Mouse (Mus musculus): Measurements from ENCODE around the gene Tmem108.

Tmem108 gene

DNA sequence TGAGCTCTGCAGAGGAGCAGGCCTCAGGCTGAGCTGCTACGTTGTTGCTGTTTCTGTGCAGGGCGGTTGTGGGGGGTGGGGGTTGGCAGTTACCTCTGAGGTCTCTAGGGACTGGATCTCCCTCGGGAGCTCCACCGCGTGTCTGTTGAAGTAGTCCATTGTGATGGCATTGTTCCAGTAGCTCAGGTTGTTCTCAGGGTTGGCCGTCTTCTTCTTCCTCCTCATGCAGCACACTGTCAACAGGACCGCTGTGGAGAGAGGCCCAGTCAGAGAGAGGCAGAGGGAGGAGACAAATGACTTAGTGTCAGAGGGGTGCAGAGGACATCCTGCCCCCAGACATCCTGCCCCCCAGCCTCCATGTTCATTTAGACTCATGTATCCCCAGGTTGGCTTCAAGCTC is 272.5 kb downstream of the Tmem108 start:
- peak; percentile 61 for DNase-seq

DNA sequence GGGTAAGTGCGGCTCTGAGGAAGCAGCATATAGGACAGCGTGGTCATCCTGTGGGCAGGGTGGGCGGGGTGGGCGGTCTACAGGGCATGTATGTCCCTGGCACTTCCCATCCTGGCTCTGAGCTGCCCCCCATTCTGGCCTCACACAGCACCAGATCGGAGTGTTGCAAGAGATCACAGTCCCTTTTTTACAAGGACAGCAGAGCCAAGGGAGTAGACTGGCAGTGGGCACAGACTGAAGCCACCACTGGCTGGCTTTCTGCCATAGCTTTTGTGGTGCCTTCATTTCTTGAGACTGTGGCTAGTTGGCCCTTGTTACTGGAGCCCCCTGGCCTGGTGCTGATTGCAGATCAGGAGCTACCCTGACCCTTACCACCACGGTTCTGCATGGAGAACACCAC is 275.4 kb downstream of the Tmem108 start:
- no peak for DNase-seq

DNA sequence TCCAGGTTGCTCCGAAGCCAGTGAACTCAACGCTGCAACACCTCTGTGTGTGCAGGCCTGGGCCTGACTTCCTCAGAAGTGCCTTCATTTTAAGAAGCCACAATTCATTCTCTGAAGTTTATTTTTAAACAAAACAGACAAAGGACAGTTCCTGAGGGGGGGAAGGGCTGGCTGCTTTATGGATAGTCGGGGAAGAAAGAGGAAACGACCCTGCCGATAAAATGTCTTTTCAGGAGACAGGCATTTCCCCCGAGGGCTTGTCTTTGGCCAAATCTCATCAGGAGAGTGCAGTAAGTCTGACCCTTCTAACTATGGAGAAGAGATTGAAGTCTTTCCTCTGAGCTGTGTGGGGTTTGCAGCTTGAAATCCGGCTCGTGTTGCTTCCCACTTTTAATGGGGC is 276.0 kb downstream of the Tmem108 start:
- DNase-seq, result no peak

DNA sequence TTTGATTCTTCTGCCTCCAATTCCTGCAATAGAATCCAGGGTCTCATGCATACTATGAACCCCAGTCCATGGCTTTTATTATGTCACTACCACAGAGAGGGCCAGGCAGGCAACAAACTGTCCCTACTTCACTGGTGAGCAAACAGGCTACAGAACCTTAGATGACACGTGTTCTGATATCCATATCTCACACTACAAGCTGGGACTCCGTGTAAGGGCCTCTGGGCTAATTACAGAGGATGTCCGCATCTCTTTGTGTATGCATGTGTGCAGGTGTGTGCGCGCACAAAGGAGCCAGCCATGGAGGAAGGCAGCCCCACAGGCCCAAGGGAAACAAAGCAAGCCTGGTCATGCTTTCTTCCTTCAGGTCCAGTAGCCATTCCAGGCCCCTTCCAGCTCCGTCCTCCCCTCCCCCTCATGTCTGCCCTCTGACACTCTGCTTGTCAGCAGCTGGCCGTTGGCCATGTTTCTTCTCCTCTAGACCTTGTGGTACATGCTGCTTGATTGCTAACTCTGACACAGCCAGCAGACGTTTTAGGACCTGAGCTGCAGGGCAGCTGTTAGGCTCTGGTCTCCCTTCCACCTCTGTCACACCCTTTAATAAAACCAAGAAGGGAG is 280.9 kb downstream of the Tmem108 start:
- no peak for DNase-seq

DNA sequence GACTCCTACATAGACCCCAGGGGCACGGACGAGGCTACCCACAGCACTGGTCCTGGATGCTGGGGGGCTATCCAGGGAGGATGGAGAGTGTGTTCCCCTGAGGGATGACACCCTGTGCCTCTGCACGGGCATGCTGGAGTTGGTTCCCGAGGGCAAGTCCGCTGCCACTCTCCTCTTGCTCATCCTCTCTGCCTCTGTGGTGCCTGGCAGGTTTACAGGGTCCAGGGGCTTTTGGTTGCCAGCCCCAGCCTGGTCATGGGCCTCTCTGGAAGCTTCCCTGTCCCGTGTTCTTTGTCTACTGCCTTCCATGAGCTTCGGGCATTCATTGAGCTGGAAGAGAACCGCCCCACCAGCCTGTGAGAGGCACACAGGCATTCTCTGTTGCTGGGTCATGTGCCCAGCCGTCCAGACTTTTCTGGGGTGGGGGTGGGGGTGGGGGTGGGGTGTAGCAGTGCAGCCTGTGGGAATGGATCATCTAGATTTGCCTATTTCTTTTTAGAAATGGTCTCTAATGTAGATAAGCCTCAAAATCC is 281.5 kb downstream of the Tmem108 start, which contains the start of gene Bfsp2:
TSS of gene Bfsp2 (minus strand) at position 377 of the 533 bp plus-strand sequence.
- DNase-seq, result no peak

DNA sequence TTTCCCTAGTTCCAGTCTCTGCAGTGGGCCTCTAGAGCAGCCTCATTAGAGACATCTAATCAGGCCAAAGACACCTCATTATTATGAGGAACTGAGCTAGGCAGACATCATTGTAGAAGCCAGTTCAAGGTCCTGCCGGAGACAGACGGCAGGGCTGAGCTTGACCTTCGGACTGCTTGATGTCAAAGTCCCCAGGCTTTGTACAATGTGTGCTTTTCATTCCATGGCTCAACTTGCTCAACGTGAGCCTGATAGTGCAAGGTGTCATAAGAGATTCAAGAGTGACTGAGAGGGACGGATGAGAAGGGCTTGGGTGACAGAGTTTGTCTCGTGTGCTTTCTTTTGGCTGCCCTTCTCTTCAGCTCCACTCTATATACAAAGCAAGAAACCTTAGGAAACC is 286.2 kb downstream of the Tmem108 start:
- no peak for DNase-seq

DNA sequence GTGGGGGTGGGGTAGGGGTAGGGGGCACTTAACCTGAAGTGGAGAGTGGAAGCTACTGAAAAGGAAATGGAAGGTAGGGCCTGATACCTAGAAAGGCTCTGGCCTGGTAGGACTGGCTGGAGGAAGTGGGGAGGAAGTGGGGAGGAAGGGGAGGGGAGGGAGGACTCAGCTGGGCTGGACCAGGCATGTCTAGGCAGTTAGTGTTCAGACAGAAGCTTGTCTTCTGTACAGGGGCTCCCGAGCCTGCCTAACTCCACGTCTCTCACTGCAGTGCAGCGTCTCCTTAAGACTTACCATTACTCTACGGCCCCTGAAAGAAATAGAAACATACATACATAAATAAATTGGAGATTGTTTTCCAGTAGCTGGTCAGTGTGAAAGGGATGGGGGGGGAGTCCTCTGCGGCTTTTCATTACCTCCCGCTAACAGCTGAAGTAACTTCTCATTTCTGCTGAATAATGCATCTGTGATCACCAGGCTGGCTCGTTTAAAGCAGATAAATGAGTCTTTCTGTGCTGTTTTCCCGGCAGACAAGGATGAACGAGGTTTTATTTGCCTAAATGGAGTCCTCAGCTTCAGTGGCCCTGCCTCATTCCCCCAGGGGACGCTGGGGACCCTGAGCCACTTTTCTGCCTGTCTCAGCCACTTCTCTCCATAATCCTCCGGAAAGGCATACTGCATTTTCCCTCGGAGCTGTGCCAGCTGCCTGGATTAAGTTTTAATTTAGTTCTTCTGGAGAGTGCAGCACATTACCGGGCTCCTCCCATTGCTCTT is 287.5 kb downstream of the Tmem108 start:
- no peak for DNase-seq

DNA sequence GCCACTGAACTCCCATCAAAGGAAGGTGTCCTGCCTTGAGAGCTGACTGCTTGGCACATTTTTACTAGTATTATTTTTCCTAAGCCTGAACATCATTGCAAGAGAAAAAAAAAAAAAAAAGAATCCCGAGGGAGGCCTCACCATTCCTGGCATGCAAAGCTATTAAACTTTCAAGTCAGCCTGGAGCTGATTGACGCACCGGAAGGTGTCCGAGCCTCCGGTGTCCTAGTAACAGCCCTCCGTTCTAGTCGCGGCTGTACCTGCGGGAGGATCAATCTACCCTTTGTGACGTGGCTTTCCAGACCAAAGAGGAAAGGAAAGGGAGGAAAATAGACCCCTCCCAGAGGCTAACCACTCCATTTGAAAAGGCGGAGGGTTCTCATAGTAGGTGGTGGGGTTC is 289.9 kb downstream of the Tmem108 start:
- DNase-seq, result no peak

DNA sequence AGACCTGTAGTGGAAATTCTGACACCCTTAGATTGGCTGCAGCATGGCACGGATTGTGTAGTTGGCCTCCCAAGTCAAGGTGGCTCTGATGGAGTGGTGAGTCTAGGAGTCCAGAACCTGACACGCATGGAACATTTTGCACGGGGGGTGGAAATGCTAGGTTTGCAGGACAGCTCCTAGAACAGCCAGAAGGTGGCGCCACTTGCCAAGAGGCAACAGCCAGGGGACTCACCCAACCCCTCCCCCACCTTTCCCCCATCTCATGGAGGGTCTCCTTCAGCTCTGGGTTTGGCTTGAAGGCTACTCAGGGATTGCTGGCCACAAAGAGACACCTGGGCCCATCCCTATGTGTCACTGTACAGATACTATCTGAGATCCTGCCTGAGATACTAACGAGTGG is 292.1 kb downstream of the Tmem108 start:
- DNase-seq, result peak; percentile 75

DNA sequence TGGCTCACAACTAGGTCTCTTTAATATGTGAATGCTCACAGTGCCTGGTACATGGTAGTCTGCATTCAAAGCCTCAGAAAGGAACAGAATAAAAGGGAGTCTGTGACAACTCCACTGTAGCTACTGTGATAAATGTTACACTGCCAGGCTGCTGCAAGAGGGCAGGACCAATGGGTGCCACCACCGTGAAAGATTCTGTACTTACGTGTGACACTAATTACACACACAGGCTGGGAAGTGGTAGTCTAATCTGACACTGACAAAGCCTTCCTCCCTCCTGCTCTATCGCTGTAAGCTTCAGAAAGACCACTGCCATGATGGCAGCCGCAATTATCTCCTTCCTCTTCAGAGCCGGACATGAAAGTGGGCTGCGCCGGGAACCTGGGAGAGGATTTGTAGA is 292.7 kb downstream of the Tmem108 start:
- DNase-seq, result no peak

DNA sequence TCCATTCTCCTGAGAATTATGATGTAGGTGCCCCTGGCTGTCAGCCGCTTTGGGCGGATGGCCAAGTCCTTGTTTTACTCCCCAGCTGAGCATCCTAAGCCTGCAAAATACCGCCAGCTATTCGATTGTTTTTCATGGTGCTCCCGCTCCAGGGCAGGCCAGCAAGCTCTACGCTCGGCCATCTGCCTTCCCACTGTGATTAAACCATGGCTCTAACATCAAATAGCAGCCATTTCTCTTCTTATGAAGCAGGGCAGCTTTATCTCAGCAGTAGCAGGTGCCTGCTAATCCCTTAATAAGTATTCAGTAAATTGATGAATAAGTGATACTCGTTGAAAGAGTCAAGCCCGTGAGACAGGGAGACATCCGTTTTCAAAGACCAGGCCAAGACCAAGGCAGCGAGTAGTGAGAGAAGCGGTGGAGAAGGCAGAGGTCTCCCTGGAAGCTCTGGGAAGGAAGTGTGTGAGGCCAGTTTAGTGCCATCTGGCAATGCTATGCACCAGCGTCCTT is 295.9 kb downstream of the Tmem108 start:
- DNase-seq, result no peak

DNA sequence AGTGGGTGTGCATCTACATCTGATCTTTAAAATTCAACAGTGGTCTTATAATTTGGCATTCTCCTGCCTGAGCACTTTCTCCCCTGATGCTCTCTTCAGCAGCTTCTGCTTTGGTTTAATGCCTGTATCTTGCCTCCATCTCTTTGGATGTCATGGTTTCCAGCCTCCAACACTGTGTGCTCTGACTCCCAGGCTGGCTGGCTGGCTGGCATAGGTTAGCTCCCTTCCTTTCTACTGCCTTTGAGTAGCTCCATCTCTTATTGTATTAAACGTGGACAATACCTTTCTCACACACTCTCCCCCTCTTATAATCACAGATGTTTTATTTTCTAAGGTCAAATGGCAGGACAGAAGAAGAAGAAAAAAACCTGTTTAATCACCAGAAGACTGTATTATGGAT is 296.3 kb downstream of the Tmem108 start:
- no peak for DNase-seq

DNA sequence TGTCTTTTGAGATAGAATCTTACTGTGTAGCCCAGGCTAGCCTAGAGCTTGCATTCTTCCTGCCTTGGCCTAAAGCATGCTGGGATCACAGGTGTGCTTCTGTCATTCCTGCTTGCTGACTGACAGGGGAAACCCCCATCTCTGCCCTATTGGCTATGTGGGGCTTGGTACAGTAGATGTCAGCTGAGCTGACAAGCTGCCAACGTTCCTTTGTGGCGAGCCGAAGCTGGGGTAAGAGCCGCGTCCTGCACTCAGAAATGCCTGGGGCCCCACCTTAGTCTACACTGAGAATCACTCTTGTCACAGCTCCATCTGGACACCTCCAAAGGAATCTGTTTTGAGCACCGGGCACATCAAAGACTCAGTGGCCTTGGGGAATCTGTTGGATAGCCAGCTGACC is 297.8 kb downstream of the Tmem108 start:
- DNase-seq, result peak; percentile 50

DNA sequence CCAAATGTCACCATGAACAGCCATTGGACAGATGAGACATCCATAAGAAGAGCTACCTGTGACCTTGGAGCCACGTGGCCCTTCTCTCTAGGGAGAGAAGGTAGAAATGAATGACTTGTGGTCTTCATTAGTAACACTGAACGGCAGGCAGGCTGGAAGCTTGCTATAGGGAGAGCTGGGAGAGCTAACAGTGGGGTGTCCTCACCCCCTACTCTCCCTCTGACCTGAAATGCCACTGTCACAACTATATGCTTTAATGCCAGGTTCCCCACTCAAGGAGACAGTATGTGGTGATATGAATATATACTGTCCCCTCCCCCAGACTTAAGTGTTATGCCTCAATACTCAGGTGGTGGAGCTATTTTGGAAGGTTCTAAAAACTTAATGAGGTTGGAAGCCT is 301.8 kb downstream of the Tmem108 start:
- DNase-seq, result no peak

DNA sequence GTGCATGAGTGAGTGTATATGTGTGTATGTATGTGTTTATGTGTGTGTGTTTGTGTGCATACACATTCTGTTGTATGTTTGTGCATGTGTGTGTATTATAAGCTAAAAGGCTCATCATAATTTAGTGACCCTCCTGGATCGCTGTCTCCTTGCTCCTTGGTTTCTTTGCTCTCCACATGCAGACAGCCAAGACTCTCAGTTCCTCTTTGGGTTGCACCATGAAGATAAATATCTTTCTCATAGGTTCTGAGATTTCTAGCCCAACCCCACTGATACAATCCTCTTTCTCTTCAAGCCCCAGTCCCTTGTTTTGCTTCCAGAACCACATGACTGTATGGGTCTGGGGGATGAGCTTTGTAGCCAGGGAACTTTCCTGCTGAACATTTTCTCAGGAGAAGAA is 302.3 kb downstream of the Tmem108 start:
- no peak for DNase-seq

DNA sequence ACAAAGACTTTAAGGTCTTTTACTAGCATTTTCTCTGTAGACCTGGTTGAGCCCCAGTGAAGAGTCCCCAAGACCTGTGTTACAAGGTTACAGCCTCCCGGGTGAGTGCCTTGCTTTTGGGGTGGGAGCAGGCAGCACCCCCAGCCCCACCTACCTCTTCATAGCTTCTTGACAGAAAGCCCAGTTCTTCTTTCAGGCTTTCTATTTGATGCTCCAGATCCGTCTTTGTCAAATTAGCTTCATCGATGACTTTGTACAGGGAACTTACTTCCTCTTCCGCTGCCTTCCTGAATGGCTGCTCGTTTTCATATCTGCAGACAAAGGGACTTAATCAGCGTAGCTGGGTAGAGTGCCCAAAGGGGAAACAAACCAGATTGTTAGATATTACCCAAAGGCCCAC is 312.0 kb downstream of the Tmem108 start:
- peak; percentile 15 for DNase-seq

DNA sequence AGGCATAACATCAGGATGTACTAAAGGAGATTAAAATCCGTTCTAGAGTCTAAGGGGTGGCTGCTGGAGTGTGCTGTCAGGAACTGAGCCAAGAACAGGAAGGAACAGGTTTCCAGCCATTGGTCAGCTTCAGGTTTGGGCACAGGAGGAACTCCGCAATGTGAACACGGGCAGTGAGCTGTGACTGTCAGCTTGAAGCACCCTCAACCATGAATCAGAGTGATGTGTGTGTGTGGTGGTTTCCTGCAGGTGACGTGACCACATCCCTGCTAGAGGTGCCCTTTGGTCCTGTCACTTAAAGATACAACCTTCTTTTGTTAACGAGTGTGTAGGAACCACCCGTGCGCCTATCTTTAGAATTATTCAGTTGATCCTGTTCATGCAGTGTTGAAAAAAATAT is 312.5 kb downstream of the Tmem108 start:
- peak; percentile 72 for DNase-seq

DNA sequence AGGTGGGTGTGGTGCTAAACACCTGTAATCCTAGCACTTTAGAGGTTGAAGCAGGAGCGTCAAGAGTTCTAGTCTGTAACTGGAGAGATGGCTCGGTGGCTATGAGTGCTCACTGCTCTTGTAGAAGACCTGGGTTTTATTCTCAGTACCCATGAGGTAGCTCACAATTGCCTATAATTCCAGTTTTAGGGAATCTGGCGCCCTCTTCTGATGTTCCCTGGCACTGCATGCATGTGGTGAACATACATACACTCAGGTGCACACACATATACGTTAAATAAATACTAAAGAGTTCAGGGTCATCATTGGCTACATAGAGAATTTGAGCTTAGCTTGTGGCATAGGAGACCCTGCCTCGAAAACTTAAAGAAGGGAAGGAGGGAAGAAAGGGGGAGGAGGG is 317.0 kb downstream of the Tmem108 start:
- no peak for DNase-seq

DNA sequence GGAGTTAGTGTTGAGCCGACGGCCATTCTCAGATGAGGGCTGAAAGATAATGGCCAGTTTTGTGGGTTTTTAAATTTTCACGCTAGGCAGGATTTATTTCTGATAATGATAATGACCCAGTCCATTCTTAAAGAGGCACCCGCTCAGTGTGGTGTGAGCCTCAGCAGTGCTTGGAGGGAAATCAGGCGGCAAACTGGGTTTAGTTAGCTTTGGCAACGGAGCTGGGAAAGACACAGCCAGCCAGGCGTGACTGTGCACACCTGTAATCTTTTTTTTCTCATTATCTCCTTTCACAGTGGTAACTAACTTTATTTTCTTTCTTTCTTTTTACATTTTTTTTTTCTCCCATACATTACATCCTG is 317.8 kb downstream of the Tmem108 start:
- DNase-seq, result no peak

DNA sequence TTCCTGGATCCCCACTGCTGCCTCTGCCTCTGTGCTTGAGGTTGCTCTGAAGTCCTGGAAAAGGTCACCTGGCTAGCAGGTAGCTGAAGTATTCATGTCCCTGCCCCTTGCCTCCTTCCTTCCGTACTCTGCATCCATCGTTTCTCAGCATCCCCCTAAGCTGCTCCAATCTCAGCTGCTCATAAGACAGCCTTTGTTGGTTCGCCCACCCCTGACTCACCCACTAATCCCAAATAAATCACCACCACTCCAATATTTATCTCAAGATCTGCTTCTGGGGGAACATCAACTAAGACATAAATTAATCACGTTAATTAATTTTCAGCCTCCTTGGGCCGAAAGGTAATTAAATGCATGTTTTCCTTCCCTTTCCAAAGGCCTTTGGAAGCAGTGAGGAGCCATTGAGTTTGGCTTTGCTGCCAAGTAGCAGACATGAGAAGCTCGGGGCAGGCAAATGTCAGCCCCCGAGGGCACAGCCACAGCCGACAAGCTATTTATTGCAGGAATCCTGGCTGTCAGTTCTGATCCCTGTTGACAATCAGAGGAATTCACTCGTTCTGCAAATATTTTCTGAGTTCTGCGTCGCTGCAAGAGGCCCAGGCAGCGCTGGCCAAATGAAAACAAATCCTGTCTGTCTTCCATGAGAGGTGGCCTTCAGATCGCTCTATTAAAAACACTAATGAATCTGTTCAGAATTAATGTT is 318.4 kb downstream of the Tmem108 start:
- no peak for DNase-seq

DNA sequence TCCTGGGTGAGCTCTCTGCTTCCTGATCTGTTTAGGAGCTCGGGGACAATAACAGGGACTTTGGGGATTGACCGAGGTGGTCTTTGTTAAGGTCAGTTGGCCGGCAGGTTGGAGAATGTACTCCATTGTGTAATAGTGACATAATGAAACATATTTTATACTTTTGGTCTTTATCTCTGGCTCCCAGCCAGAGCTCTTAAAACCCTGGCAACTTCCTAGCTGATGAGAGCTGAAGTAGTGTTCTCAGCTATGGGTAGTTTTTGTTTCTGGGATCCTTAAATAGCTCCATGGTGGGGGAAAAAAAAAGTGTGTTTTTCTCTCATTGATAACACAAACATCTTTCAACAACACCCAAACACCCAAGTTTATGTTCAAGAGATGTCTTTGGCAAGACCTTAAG is 321.0 kb downstream of the Tmem108 start:
- DNase-seq, result no peak

DNA sequence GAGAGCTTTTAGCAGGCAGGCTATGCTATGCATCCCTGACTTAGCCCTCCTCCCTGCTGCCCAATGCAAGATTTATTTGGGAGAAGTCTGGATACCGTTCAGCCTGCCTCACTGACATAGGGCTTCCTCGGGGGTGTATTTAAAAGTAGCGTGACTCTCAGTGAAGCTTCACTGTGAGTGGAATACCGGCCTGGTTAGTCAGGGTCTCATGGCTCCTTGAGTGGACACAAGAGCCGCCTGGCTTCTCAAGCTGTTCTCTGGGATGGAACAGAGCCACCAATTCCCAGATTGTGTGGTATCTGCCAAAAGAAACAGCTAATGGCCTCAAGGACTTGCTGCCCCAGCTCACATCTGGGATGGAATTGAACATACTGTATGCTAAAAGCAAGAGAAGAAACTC is 324.5 kb downstream of the Tmem108 start:
- DNase-seq, result no peak

DNA sequence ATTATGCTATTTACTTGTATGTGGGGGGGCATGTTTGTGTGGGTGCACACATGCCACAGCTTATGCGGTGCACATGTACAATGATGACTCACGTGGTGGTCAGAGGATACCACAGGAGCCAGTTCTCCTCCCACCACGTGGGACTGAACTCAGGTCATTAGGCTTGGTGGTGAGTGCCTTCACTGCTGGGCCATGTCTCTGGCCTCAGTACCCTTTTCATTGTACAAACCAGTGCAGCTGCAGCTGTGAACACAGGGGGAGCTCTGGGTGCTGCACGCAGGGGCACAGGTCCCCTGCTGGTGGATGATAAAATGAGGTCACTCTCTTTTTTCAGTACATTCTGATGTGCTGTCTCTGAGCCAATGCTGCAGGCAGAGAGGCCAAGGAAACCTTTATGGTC is 327.5 kb downstream of the Tmem108 start:
- peak; percentile 84 for DNase-seq
